Mouse (Mus musculus) brain, adult 2 months (tissue): ENCODE results near the gene Tmem131l.

Experiments
- DNase-seq: peaks from one replicate; pipeline ENCODE4 v3.0.0; 2011; ENCODE audit warnings: low read depth, low spot score

Gene Tmem131l

GRCm38 (mm10) chr3:84039646-84040475, at the start of gene Tmem131l:
TSS of gene Tmem131l (minus strand) at chr3:84040175.
- DNase-seq, result peak; percentile 85

GRCm38 (mm10) chr3:84086921-84087320, 46.9 kb upstream of the Tmem131l start:
- DNase-seq, result no peak

DNA sequence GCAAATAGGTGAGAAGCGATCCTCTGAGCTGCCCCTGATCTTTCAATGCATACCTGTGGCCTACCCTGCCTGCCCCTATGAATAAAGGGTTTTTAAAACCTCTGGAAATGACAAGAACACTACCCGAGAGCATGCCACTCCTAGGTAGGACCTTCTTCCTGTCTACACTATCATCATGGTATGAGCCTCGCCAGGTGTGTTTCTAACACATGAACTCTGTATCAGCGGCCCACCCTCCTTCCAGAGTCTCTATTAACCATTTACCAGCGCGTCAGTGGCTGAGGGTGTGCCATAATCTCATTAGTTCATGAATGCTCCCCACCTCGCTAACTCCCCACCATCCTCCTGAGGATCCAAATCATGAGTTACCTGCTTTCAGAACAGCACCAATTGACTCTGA, 46.4 kb upstream of the Tmem131l start:
- no peak for DNase-seq

DNA sequence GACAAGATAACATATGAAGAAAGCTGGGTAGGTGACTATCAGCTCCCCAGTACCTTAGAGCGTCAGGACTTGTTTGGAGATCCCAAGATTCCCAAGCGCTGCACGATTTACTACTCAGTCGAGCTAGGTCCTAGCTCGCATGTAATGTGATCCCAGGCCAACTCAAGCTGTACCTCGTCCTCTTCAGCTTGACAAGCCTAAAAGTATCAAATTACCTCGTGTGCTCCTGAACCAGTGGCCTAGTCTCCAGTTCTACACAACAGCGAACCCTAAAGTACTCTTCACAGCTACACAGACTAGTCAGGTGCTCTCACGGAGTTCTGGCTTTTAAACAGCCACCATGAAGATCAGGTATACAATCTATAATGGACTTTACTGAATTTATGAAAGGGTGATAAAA, 45.5 kb upstream of the Tmem131l start:
- no peak for DNase-seq

DNA sequence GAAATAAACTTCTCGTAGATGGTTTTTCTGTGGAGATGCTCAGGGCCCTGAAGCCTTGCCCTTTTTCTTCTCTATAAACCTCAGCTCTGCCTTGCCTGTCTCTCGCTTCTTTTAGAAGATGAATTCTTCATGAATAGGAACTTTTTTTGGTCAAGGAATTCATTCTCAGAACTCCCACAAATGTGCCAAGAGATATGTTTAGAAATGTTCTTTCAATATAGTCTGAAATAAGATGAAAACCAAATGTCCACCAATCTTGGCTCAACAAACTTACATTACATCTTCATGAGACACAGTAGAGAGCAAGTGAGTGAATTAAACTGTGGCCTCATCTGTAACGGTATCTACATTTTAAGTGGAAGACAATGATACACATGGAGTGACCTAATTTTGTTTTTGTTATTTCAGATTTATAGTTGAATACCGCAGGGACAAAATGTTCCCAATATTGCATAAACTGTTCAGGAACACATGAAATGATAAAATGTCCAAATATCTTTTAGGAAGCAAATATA, 41.3 kb upstream of the Tmem131l start:
- peak; percentile 33 for DNase-seq

DNA sequence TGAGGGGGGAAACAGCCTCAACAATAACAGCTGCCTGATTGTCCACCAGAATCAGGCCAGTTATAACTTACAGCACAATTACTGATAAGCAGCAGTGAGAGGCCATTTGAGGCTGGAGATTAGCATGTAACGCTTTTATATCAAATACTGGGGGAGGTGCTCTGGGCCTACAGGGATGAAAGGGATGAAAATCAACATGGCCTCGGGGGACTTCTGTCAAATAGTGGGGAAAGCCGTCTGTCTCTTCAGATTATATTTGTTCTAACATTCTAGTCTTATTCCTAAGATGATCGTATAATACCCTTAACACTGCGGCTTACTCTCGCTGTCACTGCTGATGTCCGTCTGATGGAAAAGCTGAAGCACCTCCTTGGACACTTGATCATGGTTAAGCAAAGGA, 40.1 kb upstream of the Tmem131l start:
- DNase-seq, result no peak

DNA sequence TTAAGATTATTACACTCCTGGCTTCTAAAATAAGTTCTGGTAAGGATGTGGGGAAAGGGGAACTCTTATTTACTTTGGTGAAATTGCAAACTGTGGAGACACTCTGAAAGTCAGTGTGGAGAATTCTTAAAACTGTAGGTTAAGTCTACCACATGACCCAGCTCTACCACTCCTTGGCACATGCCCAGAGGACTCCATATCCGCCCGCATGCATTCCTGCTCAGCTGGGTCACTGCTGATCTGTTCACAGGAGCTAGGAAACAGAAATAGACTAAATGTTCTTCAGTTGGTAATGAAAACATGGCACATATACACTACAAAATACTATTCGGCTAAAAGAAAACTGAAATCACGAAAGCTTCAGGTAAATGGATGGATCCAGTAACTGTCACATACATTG, 37.5 kb upstream of the Tmem131l start:
- no peak for DNase-seq

DNA sequence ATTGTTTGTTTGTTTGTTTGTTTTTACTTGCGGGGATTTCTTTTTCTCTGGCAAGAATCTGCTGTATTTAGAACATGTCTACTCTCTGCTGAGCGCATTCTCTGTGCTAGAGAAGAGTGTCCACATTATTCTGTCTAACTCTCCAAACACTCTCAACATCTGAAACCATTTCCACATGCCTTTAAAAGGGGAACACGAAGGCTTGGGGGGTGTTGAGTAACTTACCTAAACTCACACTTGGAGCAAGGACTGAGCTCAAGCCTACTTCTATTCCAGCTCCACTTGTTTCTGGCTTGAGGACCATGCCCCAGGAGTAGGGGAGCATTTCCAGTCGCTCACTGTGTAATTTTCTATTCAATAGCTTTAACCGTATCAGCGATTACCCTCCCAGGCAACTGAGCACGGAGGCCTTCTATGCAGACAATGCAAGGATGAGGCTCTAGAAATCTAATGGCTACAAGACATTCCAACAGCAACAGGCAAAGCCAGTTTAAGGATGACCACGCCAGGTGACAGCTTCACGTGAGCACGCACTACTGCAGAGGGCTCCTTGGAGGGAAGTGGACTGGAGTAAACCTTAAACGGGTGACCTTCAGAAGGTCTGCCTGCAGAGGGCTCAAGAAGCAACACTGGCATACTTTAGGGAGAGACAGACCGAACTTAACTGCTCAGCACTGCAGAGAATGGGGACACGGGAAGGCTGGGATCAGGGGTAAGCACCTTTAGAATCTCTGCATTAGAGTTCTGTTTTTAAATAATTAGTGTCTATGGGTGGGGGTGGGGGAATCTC, 36.8 kb upstream of the Tmem131l start:
- no peak for DNase-seq

DNA sequence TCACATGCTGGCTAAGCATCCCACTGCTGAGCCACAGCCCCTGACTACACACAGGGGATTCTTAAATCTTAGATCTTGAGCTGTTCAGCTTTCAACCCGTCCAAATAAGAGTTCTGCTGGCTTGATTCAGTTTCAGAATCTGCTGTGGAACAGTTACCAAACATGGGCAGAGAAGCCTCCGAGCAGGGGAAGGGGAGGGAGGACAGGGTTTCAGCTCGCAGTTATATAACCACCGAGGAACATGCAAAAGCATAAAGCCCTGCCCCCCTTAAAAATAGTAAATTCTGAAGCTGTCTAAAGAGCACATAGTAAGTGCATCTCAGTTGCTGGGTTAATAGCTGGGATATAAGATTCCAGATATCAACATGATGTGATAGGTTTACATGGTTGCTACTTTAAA, 35.5 kb upstream of the Tmem131l start:
- DNase-seq, result peak; percentile 17

DNA sequence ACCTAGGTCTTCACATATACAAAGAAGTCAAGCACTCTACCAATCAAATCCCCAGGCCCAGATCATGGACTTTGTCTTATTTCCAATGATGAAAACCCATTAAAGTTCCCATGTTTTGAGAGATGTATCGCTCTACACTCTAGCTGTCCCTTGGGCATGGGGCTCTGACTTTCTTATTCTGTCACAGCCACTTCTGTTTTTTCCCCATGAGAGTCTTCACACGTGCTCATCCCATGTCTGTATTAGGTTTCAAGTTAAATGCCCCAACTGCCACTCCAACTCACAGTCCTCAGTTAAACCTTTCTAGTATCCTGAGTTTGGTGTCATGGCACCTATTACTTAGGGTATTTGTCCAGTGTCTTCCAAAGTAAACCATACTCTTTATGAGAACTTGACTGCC, 34.8 kb upstream of the Tmem131l start:
- DNase-seq, result no peak

- no peak for DNase-seq
Observed at GRCm38 (mm10) chr3:84071641-84072040, 31.7 kb upstream of the Tmem131l start.

DNA sequence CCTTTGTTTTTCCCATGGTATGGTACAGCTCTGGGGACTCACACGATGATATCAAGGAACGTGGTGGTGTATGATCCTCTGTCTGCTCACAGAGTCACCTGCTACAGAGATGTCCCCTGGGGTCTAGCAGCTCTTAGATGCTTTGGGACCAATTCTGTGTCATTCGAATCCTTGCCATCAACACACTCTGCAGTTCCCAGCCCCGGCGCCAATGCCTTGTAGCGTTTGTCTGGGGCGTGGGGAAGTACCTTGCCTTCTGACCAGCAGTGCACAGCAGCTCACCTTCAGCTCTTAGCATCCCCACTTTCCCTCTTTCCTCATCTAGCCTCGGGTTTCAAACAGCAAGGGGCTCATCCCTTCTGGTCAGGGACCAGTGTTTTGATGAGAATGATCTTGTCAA, 30.8 kb upstream of the Tmem131l start:
- DNase-seq, result no peak

GRCm38 (mm10) chr3:84068831-84069709, 29.1 kb upstream of the Tmem131l start:
- peak; percentile 29 for DNase-seq

- no peak for DNase-seq
Observed at GRCm38 (mm10) chr3:84065825-84066224, 25.9 kb upstream of the Tmem131l start.

DNA sequence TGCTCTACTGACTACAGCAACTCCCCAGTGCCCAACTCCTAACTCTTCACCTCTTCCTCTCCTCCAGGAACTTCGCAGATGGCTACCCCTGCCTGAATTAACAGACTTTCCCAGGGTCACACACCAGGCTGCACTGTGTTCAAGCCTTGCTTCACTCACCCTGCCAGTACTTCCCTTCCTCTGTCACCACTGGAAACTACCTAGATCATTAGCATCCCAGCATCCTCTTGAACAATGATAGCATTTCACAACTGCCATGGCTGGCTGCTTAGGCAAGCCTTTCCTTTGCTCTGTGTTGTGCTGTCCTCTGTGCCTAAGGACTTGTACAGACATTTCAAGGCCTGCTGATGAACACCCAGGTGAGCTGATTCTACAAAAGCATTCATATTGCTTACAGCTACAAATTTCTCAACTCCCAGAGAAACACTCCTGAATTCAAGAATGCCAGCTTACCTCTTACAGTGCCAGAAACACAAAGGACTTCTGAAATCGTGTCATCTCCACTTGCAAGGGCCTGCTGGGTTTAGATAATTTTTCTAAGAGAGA, 23.5 kb upstream of the Tmem131l start:
- no peak for DNase-seq

GRCm38 (mm10) chr3:84061523-84062453, 21.8 kb upstream of the Tmem131l start:
- no peak for DNase-seq

GRCm38 (mm10) chr3:84060946-84061345, 21.0 kb upstream of the Tmem131l start:
- no peak for DNase-seq

GRCm38 (mm10) chr3:84060128-84060527, 20.2 kb upstream of the Tmem131l start:
- no peak for DNase-seq

DNA sequence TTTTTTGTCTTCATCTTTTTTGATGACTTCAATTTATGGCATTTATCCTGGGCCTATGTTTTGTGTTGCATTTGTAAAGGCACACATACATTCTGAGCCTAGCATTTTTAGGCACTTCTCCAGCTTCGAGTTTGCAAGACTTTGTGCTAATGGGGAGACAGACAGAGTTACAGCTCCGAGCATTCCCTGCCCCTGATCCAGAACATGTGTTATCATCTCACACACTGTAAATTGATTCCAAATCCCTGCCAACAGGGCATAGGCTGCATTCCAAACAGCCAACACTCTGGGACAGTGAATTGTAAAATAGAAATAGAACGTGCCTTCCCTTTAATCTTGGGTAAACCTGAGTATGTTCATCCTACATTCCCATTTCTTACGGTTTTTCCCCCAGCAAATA, 19.7 kb upstream of the Tmem131l start:
- DNase-seq, result peak; percentile 33

- no peak for DNase-seq
Observed at GRCm38 (mm10) chr3:84059261-84059660, 19.3 kb upstream of the Tmem131l start.
